29 mouse cellular contexts compared by ENCODE assay signal in the genomic region with DNA sequence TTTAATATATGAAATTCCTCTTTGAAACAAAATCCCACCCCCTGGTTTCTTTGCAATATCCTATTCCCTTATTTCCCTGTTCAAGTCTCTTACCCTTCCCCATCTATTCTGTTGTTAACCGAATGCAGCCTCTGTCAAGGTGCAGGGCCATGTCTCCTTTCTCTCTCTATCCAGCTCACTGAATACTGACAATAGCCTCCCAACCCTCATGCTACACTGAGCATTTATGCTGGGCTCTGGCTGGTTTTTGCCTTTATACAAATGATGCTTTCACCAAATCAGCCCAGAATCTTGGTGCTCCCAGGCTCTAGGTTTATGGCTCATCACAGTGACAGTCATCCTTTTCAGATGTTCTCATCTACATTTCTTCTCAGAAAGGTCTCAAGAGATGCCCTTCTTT.
"Had no signal": no experiment of that assay in that cellular context is flagged by ENCODE, and none has a peak within 500 bp of the region (broad histone marks: within the 10 kb centered on the region; RNA-seq: fewer than 3 reads in every experiment).

No protein-coding gene starts in this region.

- H3K4me1 ChIP-seq: embryonic facial prominence, embryonic 10.5 days; embryonic facial prominence, embryonic 12.5 days; embryonic facial prominence, embryonic 13.5 days; embryonic facial prominence, embryonic 15.5 days; forebrain, embryonic 12.5 days had no signal

- H3K36me3 ChIP-seq: embryonic facial prominence, embryonic 10.5 days; embryonic facial prominence, embryonic 12.5 days; embryonic facial prominence, embryonic 13.5 days; embryonic facial prominence, embryonic 15.5 days; forebrain, embryonic 10.5 days; forebrain, embryonic 12.5 days had no signal

- ATAC-seq: forebrain, embryonic 13.5 days; forebrain, embryonic 14.5 days; forebrain, embryonic 16.5 days; forebrain, postnatal 0 days had no signal

- H3K9me3 ChIP-seq: embryonic facial prominence, embryonic 10.5 days; embryonic facial prominence, embryonic 12.5 days; embryonic facial prominence, embryonic 13.5 days; embryonic facial prominence, embryonic 15.5 days; forebrain, embryonic 10.5 days; forebrain, embryonic 12.5 days; forebrain, embryonic 13.5 days had no signal

- H3K4me3 ChIP-seq: embryonic facial prominence, embryonic 10.5 days; embryonic facial prominence, embryonic 12.5 days; embryonic facial prominence, embryonic 13.5 days; embryonic facial prominence, embryonic 15.5 days; erythroblast, embryonic 14.5 days; forebrain, embryonic 10.5 days; forebrain, embryonic 12.5 days; forebrain, embryonic 13.5 days; gastrocnemius, adult 2 months; heart, adult 2 months had no signal

- H3K27ac ChIP-seq: embryonic facial prominence, embryonic 10.5 days; embryonic facial prominence, embryonic 12.5 days; embryonic facial prominence, embryonic 13.5 days; embryonic facial prominence, embryonic 15.5 days; forebrain, embryonic 10.5 days; forebrain, embryonic 12.5 days; forebrain, embryonic 13.5 days; gastrocnemius, adult 2 months; heart, adult 2 months had no signal

- DNase-seq: cerebellum, adult 18-20 months; cerebellum, adult 2 months; cerebellum, adult 8-10 months; cerebellum, adult 9-10 months; cerebellum, adult 9-11 months; cerebellum, postnatal 10 days; cerebellum, postnatal 14 days; cerebellum, postnatal 25 days; cerebellum, postnatal 36 days; embryo, embryonic 11 days; forebrain, postnatal 0 days; gastrocnemius, adult 2 months; gastrocnemius, postnatal 10 days; gastrocnemius, postnatal 14 days; gastrocnemius, postnatal 25 days; gastrocnemius, postnatal 36 days; heart, adult 11 months; heart, adult 18-20 months; heart, adult 2 months had no signal

- H3K27me3 ChIP-seq: embryonic facial prominence, embryonic 12.5 days; embryonic facial prominence, embryonic 13.5 days; embryonic facial prominence, embryonic 15.5 days; forebrain, embryonic 12.5 days; forebrain, embryonic 13.5 days had no signal

- H3K9ac ChIP-seq: embryonic facial prominence, embryonic 12.5 days; embryonic facial prominence, embryonic 13.5 days; embryonic facial prominence, embryonic 15.5 days; forebrain, embryonic 12.5 days; forebrain, embryonic 13.5 days; forebrain, postnatal 0 days had no signal

- H3K4me2 ChIP-seq: embryonic facial prominence, embryonic 12.5 days; embryonic facial prominence, embryonic 13.5 days; embryonic facial prominence, embryonic 15.5 days; forebrain, embryonic 12.5 days; forebrain, embryonic 13.5 days had no signal
